Mouse (Mus musculus) heart, adult 8-10 months (tissue): ENCODE data around the gene Homer2. TPM values are rescaled to one million over a fixed set of nuclear protein-coding genes. Genes with fewer than 3 reads are reported as not detected.

Experiments
- DNase-seq: peaks from one replicate; pipeline ENCODE4 v3.0.0; 2022; ENCODE audit warnings: low spot score
- total RNA-seq, 4 experiments: library from RNA; stranded (reverse); gene quantifications; 2 replicates each; pipeline ENCODE4 v1.2.4; 2022

The Homer2 gene
- 100 to 1,000 TPM in 2 of 4 experiments, 10 to 100 TPM in 2; 87.9 to 110 (median 104) TPM for total RNA-seq

DNA sequence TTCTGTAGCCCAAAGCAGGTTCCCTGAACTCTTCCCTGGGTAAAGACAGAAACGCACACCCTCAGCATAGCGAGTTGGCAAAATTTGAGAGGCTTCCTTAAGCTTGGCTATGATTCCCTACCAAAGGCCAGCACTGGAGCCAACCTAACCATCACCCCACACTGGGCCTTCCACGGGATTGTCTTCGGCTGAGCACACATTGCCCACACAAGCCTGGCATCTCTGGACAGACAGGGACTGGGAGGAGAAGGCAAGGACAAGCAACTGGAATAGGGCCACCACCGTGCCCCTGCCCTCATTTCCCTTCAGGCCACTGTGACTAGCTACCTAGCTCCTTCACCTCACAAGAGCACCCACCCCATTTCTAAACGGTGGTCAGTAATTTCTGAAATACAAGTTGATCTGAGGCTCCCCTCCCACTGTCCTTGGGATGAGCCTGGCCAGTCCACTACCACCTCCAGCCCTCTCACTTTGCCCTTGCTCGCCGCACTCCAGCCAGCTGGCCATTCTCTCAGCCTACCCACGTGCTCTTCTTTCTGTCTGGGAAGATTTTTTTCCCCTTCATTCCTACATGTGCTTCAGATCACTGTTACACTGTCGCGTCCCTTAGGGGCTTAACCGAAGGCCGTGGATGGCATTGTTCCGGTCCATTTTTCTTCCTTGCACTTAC, at the start of gene Homer2:
Gene Homer2, minus strand, starts transcription at position 57 of the 670 bp plus-strand sequence.
- peak; percentile 36 for DNase-seq

GRCm38 (mm10) chr7:81747956-81748355, 40.6 kb upstream of the Homer2 start:
- no peak for DNase-seq

GRCm38 (mm10) chr7:81744145-81744544, 36.8 kb upstream of the Homer2 start:
- no peak for DNase-seq

GRCm38 (mm10) chr7:81740010-81740409, 32.7 kb upstream of the Homer2 start:
- DNase-seq, result no peak

DNA sequence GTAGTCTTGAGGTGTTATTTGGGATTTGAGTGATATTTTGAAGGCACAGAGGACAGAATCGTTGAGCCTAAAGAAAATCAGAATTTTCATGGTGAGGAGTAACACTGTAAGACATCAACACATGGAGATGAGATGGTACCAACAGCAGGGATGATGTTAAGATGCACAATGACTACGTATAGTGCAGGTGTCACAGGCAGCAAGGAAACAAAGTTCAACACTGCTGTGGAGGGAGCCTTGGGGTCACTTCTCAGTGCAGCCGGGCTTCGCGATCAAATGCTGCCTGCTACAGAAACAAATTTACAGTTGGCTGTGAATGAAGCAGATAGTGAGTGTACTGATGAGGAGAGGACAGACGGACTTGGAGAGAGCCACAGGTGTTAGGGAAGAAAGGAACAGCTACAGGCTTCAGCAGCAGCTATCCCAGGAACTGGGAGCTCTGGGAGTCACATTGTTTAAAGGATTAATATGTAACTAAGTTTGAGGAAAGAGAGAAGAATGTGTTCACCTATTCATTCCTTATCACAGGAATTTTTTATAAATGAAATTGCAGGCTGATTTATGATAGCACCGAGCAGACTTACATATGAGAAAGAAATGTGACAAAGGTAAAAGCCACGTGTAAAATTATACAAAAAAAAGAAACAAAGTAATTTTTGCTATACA, 31.5 kb upstream of the Homer2 start:
- DNase-seq, result no peak

DNA sequence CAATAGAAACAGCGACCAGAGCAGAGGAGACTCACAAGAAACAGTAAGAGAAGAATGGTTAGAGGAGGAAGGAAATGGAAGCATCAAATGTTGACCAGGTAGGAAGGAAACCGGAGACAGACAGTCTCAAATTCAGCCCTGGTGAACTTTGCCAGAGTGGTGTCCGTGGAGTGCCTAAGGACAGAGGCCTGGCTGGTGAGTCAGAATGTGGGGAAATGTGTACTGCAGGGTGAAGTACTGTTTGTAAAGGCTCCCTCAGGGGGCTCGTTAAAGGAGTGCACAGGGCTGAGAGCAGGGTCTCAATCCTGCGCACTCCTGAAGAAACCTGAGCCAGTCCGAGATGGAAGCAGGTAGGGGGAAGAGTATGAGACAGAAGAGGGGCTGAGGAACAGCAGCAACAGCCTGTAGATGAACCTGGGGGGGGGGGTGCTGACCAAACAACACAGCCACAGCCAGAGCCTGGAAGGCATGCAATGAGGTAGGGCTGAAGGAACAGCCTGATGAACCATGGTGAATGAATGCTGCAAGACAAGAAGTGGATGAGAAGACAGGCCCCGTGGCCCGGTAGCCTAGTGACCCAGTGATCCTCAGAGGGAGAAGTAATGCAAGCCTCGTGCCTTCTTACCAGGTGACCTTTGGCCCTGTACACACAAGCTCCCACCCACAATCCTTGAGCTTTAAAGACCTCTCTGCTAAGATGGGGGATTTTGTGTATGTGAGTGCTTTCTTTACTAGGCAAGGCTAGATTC, 28.1 kb upstream of the Homer2 start:
- DNase-seq, result no peak

DNA sequence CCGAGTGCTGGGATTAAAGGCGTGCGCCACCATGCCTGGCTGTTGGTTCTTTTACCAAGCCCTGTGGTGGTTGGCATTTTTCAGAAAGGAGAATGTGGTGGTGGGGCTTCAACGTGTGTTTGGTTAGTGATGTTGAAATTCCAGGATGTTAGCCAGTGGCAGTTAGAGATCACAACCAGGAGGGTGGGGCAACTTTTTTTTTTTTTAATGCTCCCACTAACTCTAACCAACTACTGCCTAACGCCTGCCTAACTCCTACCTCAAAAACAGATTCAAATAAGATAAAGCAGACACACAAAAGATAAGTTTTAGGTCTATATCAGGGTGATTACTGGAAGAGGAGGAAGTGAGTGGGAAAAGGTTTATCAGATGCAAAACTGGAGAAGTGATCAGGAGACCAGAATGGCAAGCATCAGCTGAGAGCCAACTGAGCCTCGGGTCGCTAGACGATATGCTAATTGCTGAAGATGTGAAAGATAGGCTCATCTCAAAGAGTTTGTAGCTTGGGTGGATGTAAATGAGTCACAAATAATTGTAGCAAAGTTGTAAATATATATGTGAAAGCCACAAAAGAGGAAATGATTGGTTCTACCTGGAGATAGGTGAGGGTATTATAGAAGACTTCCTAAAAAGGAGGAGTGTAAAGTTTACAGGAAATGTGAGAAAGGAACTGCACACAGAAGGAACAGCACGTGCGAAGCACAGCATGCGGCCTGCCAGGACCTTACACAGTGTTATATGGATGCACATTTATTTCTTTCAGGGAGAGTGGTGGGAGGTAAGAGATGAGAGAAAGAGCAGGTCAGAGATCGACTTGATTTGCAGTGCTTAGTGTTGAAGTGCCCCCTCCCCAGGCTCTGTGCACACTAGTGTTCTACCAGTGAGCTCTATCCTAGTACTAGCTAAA, 25.1 kb upstream of the Homer2 start:
- DNase-seq, result no peak

DNA sequence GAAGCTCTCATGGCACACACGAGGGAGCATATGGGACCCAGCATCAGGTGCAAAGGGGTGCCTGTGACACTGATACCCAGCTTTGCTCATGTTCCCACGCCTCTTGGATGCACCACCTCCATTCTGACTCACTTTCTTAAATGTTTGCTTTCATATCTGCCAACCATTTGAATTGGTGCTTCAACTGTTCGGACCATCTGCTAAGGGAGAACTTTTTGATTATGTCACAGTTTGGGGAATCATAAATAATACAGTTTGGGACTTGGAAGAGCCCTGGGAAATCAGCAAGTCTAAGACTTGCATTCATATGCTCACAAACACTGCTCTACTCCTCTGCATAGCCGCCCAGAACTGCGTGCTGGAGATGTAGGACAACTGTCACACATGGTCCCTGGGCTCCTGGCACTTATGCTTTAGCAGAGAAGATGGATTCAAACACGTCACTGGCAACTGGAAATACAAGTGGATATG, 23.9 kb upstream of the Homer2 start:
- no peak for DNase-seq

GRCm38 (mm10) chr7:81729787-81730186, 22.5 kb upstream of the Homer2 start:
- DNase-seq, result no peak

- no peak for DNase-seq
Measured at GRCm38 (mm10) chr7:81727716-81728115, 20.4 kb upstream of the Homer2 start.

DNA sequence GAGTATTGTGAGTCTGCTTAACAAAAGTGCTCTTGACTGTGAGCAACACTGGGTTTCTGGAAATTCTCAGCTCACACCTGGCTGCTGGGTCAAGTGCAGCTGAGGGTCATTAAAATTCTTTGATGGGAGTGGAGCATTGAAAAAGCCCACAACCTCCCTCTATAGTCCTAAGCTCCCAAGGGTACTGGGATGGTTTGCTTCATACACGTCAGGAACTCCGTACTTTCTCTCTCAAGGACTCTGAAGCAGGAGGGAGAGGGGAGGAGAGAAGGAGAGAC, 19.3 kb upstream of the Homer2 start:
- no peak for DNase-seq

GRCm38 (mm10) chr7:81725986-81726727, 18.8 kb upstream of the Homer2 start:
- peak; percentile 24 for DNase-seq

DNA sequence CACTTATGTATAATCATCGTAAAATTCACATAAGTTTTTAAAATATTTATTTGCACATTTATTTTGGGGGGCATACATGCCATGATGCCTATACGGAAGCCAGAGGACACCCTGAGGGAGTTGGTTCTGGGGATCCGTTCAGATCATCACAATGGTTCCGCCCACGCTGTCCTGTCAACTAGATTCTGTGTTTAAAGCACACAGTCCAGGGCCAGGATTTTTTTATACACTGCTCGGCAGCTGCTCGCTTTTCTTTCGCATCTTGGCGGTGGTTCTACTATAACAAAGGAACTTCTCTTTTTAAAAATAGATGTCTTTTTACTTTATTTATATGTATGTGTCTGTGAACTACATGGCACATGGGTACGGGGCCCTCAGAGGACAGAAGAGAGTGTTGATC, 16.5 kb upstream of the Homer2 start:
- no peak for DNase-seq

DNA sequence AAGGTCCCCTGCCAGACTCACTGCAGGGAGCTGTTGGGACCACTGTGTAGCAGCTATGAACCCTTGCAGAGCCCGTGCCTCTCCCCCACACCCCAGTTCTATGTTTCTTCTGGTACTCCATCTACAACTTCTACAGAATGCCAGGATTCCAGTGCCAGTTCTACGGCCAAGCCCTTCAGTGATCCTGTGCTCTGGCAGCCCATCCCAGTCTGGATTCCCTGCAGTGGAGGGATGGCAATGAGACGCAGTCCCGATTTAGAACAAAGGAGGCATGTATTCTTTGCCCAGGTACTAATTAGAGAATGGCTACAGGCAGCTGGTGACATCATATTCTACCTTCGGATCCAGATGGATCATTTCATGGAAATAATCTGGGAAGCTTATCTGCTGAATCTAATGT, 13.9 kb upstream of the Homer2 start:
- DNase-seq, result peak; percentile 29

DNA sequence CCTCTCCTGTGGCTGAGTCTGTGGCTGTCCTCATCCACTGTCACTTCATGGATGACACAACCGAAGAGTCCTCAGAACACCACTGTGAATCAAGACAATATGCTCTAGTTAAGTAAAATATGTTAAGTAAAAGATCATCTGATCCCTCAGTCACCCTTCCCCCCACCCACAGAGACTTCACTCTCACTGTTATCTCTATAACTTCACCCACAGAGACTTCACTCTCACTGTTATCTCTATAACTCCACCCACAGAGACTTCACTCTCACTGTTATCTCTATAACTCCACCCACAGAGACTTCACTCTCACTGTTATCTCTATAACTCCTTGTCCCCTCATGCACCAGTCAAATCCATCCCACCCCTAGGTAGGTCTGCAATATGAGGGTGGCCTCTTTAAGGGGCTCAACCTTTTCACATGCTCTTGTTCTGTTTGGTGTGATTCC, 11.9 kb upstream of the Homer2 start:
- no peak for DNase-seq

DNA sequence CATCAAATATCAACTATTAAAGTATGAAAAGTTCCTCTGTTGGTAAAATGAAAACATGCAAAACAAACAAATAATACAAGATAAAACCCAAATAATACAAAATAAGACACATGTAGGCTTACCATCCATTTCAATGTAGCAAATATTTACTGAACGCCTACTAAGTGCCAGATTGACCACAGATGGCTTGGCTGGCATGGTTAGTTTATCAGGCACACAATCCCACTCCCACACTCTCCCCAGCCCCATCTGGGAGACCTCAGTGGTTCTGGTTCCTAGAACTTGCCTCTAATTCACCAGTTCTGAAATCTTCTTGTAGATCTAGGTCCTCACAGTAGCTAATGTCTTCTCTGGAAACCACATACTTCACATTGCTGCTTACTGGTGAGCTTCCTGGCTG, 11.3 kb upstream of the Homer2 start:
- no peak for DNase-seq

- no peak for DNase-seq
Measured at GRCm38 (mm10) chr7:81710166-81710565, 2.8 kb upstream of the Homer2 start.

- DNase-seq, result no peak
Measured at GRCm38 (mm10) chr7:81708165-81708564, 838 bp upstream of the Homer2 start.

- no peak for DNase-seq
Measured at GRCm38 (mm10) chr7:81706416-81707391, 623 bp downstream of the Homer2 start.

DNA sequence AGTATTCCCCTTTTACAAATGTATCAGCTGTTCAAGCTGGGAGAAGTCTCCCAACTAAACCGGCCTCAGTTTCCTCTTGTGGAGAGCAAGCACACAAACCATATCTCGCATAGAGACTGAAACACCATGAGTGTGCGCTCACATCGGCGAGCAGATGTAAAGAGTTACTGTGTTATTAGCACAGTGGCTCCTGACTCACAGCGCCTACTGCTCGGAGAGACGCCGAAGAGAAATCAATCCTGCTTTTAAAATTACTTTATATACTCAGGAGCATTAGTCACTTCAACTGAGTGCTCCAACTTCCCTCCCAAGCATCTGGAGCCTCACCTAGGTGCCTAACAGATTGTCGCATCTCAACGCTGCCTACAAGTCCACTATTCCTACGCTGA, 1.3 kb downstream of the Homer2 start:
- no peak for DNase-seq
